30 mouse cellular contexts compared by ENCODE assay signal in genomic region chr5:17999570-17999969, GRCm38 (mm10). TPM values are rescaled to one million over a fixed set of nuclear protein-coding genes. Genes with fewer than 3 reads are reported as not detected.
A peak's percentile ranks its signal among the peaks of the same experiment; 100 is the strongest.
DNase-seq lines count a peak whose midpoint lies in the region; TF ChIP-seq lines count a peak whose summit lies in the region.
"Had no signal": no experiment of that assay in that cellular context is flagged by ENCODE, and none has a peak within 500 bp of the region (broad histone marks: within the 10 kb centered on the region; RNA-seq: fewer than 3 reads in every experiment).

No protein-coding gene starts in this region.

- no peak for TF ChIP-seq CTCF in C2C12 (IDR thresholded peaks at IDR 0.05; ENCODE audit: control insufficient read depth, insufficient read depth, insufficient read length)

- H3K36me3 ChIP-seq in C2C12 (ENCODE audit: control insufficient read depth, insufficient read depth), result no peaks in the 10 kb centered on the region
- H3K36me3 ChIP-seq: embryonic facial prominence, embryonic 10.5 days; embryonic facial prominence, embryonic 13.5 days; G1E; heart, embryonic 10.5 days; heart, embryonic 13.5 days; hindbrain, embryonic 12.5 days; hindbrain, embryonic 15.5 days had no signal

- DNase-seq in 3T3-L1 (ENCODE audit: low read depth, low spot score) (peak; percentile 80), adipocyte (ENCODE audit: low spot score) (peak; percentile 22), MN1 (ENCODE audit: low spot score) (no peak)
- DNase-seq in fibroblast of lung, adult 2 months (ENCODE audit: low read depth), result peak; percentile 10
- no peak for DNase-seq in ovary, postnatal 36 days (ENCODE audit: low spot score)
- DNase-seq in urinary bladder, postnatal 4 days (ENCODE audit: low spot score in 2 of 2), result no peak
- DNase-seq: adrenal gland, adult 8-10 months; cerebellum, adult 11-12 months; cerebellum, adult 8-10 months; cerebellum, postnatal 10 days; cerebellum, postnatal 36 days; embryo, embryonic 11 days; gastrocnemius, postnatal 25 days; heart, adult 18-20 months; kidney, adult 2 months had no signal

- no peaks in the 10 kb centered on the region for H3K79me3 ChIP-seq in C2C12 (ENCODE audit: low read depth)

- no peak overlapping the region for H3K4me3 ChIP-seq in C2C12 (ENCODE audit: insufficient read depth, poor library complexity, severe bottlenecking)
- H3K4me3 ChIP-seq: embryonic facial prominence, embryonic 10.5 days; embryonic facial prominence, embryonic 13.5 days; erythroblast, embryonic 14.5 days; heart, embryonic 10.5 days; heart, embryonic 13.5 days; hindbrain, embryonic 12.5 days; hindbrain, embryonic 15.5 days had no signal

- H3ac ChIP-seq in C2C12 (ENCODE audit: control insufficient read depth, insufficient read length, low read depth), result no peak overlapping the region

- no peaks in the 10 kb centered on the region for H3K27me3 ChIP-seq in C2C12 (ENCODE audit: control insufficient read depth, insufficient read depth, insufficient read length)
- H3K27me3 ChIP-seq: CH12.LX; embryonic facial prominence, embryonic 13.5 days; heart, embryonic 13.5 days; hindbrain, embryonic 12.5 days; hindbrain, embryonic 15.5 days had no signal

- H3K79me2 ChIP-seq in C2C12 (ENCODE audit: control insufficient read depth, insufficient read depth), result no peaks in the 10 kb centered on the region

TF ChIP-seq in C2C12, 6 proteins besides CTCF, POLR2A, EP300 and RAD21:
- TF ChIP-seq MYOD1 (IDR thresholded peaks at IDR 0.05; ENCODE audit: control insufficient read depth, insufficient read length, low read depth), result peak; percentile 64
- TF ChIP-seq USF1 (IDR thresholded peaks at IDR 0.05; ENCODE audit: low read depth), result no peak

RNA-seq across cellular contexts. Expression of gene Gnat3, which starts 37.2 kb away (rescaled TPM):
- not detected for polyA plus RNA-seq in C2C12 (2012; fragmentation: generic; extraction: Trizol)
- polyA plus RNA-seq: cortical plate, adult 2 months; embryonic facial prominence, embryonic 13.5 days; erythroblast, embryonic 14.5 days; forebrain, embryonic 11.5 days; forebrain, embryonic 14.5 days; G1E; heart, embryonic 10.5 days; heart, embryonic 13.5 days; hindbrain, embryonic 15.5 days; intestine, embryonic 14.5 days; intestine, postnatal 0 days; kidney, adult 2 months had no signal

Comparison
In these comparisons a context has a peak if more than half of its experiments do, and no peak if none do; other contexts are left out.
1. DNase-seq: peak in 3T3-L1 (single experiment), adipocyte (single experiment) and fibroblast of lung, adult 2 months (single experiment); none in ovary, postnatal 36 days (single experiment), urinary bladder, postnatal 4 days (0 of 2) and MN1 (single experiment).